Mouse (Mus musculus): Measurements from ENCODE around the gene Fgl2. TPM values are rescaled to one million over a fixed set of nuclear protein-coding genes. Genes with fewer than 3 reads are reported as not detected.
"Not testable (repeated sequence)": the region's sequence is repeated elsewhere in the genome, so short reads cannot be mapped to it uniquely, and the experiment has no call there.

The Fgl2 gene
- total and polyA plus RNA-seq, 3 experiments, result 0.41 to 10.4 (median 0.59) TPM

DNA sequence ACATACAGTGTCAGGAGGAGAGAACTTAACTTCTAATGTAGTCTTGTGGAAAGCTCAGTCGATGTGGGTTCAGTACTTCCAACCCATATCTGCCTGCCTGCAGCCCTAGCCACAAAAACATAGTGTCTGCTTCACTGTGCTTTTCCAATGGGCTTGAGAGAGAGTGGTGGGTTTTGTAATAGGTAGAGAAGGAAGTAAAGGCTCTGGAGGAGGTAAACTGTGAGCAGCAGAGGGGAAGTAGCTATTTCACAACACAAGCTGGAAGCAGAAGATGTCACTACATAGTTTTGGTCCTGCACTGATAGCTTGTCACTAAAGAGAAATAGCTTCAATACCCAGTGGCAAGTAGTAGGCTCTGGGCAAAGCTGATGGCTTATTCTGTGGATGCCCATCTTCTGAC is 40.3 kb upstream of the Fgl2 start:
- Histone ChIP-seq H3K4me3 (replicated peaks in 1 of 3; ENCODE audit: low read depth in 2 of 3, low read length in 2 of 3, poor library complexity in 1 of 3) (no peak overlapping the region), H3K4me1 (ENCODE audit: control insufficient read depth in 1 of 2, insufficient read depth in 2 of 2) (peaks cover 4 to 5% of the 10 kb centered on the region in 2 experiments; a peak in 2 of 4 replicates), H3K27me3 (replicated peaks) (no peaks in the 10 kb centered on the region), H3K9me3 (replicated peaks; ENCODE audit: low read length) (no peaks in the 10 kb centered on the region), H3K4me2 (ENCODE audit: insufficient read depth, low read depth, poor library complexity, severe bottlenecking) (no peak overlapping the region), H3K9ac (ENCODE audit: insufficient read depth, low read depth) (no peak overlapping the region), H3K27ac (ENCODE audit: insufficient read depth, low read depth) (no peak overlapping the region), H3K36me3 (replicated peaks in 1 of 2; ENCODE audit: control insufficient read depth in 1 of 2, insufficient read depth in 1 of 2, low read length in 1 of 2) (no peaks in the 10 kb centered on the region), H3K79me2 (replicated peaks; ENCODE audit: control insufficient read depth, extremely low read depth, insufficient read depth, poor library complexity, severe bottlenecking) (no peaks in the 10 kb centered on the region)
- DNase-seq (ENCODE audit: extremely low read depth), result no peak
- in situ Hi-C loops (cut with MboI; ENCODE audit: low pct_ligation_motif_present, low pct_unique_long_range_greater_than_20kb, low sequenced_read_pairs) (loop anchor here (5.0 kb wide), 2 partner anchors 40 to 90 kb away; partner anchors contain the start of genes Ccdc146, Fam185a and Fgl2), dilution Hi-C loops (cut with MboI; ENCODE audit: extremely low pct_ligation_motif_present, extremely low pct_unique_long_range_greater_than_20kb, low sequenced_read_pairs) (no loop called here)
- TF ChIP-seq ELF1 (IDR thresholded peaks at IDR 0.05; ENCODE audit: low read depth, low read length), result no peak
- no peak for TF ChIP-seq CHD1 (IDR thresholded peaks at IDR 0.05; ENCODE audit: low read depth, low read length)
- no peak for TF ChIP-seq POLR2AphosphoS2 (IDR thresholded peaks at IDR 0.05; ENCODE audit: low read depth, low read length)
- no peak for TF ChIP-seq NRF1 (IDR thresholded peaks at IDR 0.05; ENCODE audit: low read depth, low read length)
- TF ChIP-seq MYC (IDR thresholded peaks at IDR 0.05; ENCODE audit: low read depth, low read length), result no peak
- no peak for TF ChIP-seq MXI1 (IDR thresholded peaks at IDR 0.05; ENCODE audit: low read depth, low read length)
- no peak for TF ChIP-seq EP300 (IDR thresholded peaks at IDR 0.05; ENCODE audit: low read length)
- TF ChIP-seq USF2 (conservative IDR thresholded peaks at IDR 0.05; ENCODE audit: low read depth, low read length), result no peak
- no peak for TF ChIP-seq IRF4 (IDR thresholded peaks at IDR 0.05; ENCODE audit: low read depth, low read length)
- TF ChIP-seq SMC3 (IDR thresholded peaks at IDR 0.05; ENCODE audit: low read depth, low read length), result no peak
- no peak for TF ChIP-seq RCOR1 (conservative IDR thresholded peaks at IDR 0.05; ENCODE audit: low read depth, low read length)
- TF ChIP-seq ZMIZ1 (IDR thresholded peaks at IDR 0.05; ENCODE audit: low read depth, low read length), result no peak

DNA sequence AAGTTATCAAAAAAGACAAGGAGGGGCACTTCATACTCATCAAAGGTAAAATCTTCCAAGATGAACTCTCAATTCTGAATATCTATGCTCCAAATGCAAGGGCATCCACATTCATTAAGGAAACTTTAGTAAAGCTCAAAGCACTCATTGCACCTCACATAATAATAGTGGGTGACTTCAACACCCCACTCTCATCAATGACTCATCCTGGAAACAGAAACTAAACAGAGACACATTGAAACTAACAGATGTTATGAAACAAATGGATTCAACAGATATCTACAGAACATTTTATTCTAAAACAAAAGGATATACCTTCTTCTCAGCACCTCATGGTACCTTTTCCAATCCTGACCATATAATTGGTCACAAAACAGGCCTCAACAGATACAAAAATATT is 30.2 kb upstream of the Fgl2 start:
- H3K27me3 ChIP-seq (replicated peaks); H3K79me2 ChIP-seq (replicated peaks; ENCODE audit: control insufficient read depth, extremely low read depth, insufficient read depth, poor library complexity, severe bottlenecking); H3K9me3 ChIP-seq (replicated peaks; ENCODE audit: low read length); H3K36me3 ChIP-seq (replicated peaks in 1 of 2; ENCODE audit: control insufficient read depth in 1 of 2, insufficient read depth in 1 of 2, low read length in 1 of 2); dilution Hi-C loops (cut with MboI; ENCODE audit: extremely low pct_ligation_motif_present, extremely low pct_unique_long_range_greater_than_20kb, low sequenced_read_pairs); H3K4me2 ChIP-seq (ENCODE audit: insufficient read depth, low read depth, poor library complexity, severe bottlenecking); in situ Hi-C loops (cut with MboI; ENCODE audit: low pct_ligation_motif_present, low pct_unique_long_range_greater_than_20kb, low sequenced_read_pairs); H3K4me3 ChIP-seq (replicated peaks in 1 of 3; ENCODE audit: low read depth in 2 of 3, low read length in 2 of 3, poor library complexity in 1 of 3); H3K4me1 ChIP-seq (ENCODE audit: control insufficient read depth in 1 of 2, insufficient read depth in 2 of 2); H3K27ac ChIP-seq (ENCODE audit: insufficient read depth, low read depth); DNase-seq (ENCODE audit: extremely low read depth); H3K9ac ChIP-seq (ENCODE audit: insufficient read depth, low read depth): not testable (repeated sequence)
- TF ChIP-seq JUND (conservative IDR thresholded peaks at IDR 0.05; ENCODE audit: low read depth, low read length) (peak; percentile 53; the same call in 1 of the 2 replicates), EP300 (IDR thresholded peaks at IDR 0.05; ENCODE audit: low read length) (peak; percentile 66), IRF4 (IDR thresholded peaks at IDR 0.05; ENCODE audit: low read depth, low read length) (peak; percentile 47; the same call in 1 of the 2 replicates), JUN (IDR thresholded peaks at IDR 0.05; ENCODE audit: insufficient read depth, low read depth, low read length) (peak; percentile 59)

DNA sequence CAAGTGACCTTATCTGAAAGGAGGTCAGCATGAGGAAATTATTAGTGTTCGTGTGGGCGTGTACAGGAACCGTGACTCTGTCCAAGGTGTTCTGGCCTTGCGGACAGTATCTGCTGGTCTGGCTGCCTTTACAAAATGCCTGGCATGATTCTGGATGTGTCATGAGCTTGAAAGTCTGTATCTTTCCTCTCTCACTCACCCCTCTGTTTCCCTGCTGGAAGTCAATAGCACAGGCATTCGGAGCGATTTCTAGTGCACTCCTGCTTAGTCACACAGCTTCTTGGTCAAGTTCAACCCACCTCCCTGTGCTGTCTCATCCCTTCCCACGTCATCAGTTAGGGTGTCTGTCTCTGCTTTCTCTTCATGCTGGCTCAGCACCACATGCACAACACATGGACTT is 24.1 kb upstream of the Fgl2 start:
- Histone ChIP-seq H3K9me3 (replicated peaks; ENCODE audit: low read length) (no peaks in the 10 kb centered on the region), H3K27me3 (replicated peaks) (no peaks in the 10 kb centered on the region), H3K9ac (ENCODE audit: insufficient read depth, low read depth) (no peak overlapping the region), H3K79me2 (replicated peaks; ENCODE audit: control insufficient read depth, extremely low read depth, insufficient read depth, poor library complexity, severe bottlenecking) (no peaks in the 10 kb centered on the region), H3K36me3 (replicated peaks in 1 of 2; ENCODE audit: control insufficient read depth in 1 of 2, insufficient read depth in 1 of 2, low read length in 1 of 2) (no peaks in the 10 kb centered on the region), H3K27ac (ENCODE audit: insufficient read depth, low read depth) (no peak overlapping the region), H3K4me2 (ENCODE audit: insufficient read depth, low read depth, poor library complexity, severe bottlenecking) (no peak overlapping the region), H3K4me1 (ENCODE audit: control insufficient read depth in 1 of 2, insufficient read depth in 2 of 2) (no peaks in the 10 kb centered on the region), H3K4me3 (replicated peaks in 1 of 3; ENCODE audit: low read depth in 2 of 3, low read length in 2 of 3, poor library complexity in 1 of 3) (no peak overlapping the region)
- TF ChIP-seq GABPA (IDR thresholded peaks at IDR 0.05; ENCODE audit: insufficient replicate concordance, low read depth, low read length) (no peak), RAD21 (IDR thresholded peaks at IDR 0.05; ENCODE audit: low read depth, low read length) (no peak), MYC (IDR thresholded peaks at IDR 0.05; ENCODE audit: low read depth, low read length) (no peak), SMC3 (IDR thresholded peaks at IDR 0.05; ENCODE audit: low read depth, low read length) (no peak), MEF2A (IDR thresholded peaks at IDR 0.05; ENCODE audit: borderline replicate concordance, low read depth, low read length) (no peak), CTCF (conservative IDR thresholded peaks at IDR 0.05 in 1 of 2, IDR thresholded peaks at IDR 0.05 in 1 of 2; ENCODE audit: low read depth in 2 of 2, low read length in 2 of 2) (no peak), JUND (conservative IDR thresholded peaks at IDR 0.05; ENCODE audit: low read depth, low read length) (no peak), POLR2AphosphoS2 (IDR thresholded peaks at IDR 0.05; ENCODE audit: low read depth, low read length) (no peak), UBTF (IDR thresholded peaks at IDR 0.05; ENCODE audit: low read depth, low read length) (no peak), MXI1 (IDR thresholded peaks at IDR 0.05; ENCODE audit: low read depth, low read length) (no peak), SIN3A (IDR thresholded peaks at IDR 0.05; ENCODE audit: low read length) (no peak), HCFC1 (IDR thresholded peaks at IDR 0.05; ENCODE audit: low read depth, low read length) (no peak), MAX (IDR thresholded peaks at IDR 0.05; ENCODE audit: low read length) (no peak), ZMIZ1 (IDR thresholded peaks at IDR 0.05; ENCODE audit: low read depth, low read length) (no peak), NELFE (IDR thresholded peaks at IDR 0.05; ENCODE audit: low read depth, low read length) (no peak), KAT2A (IDR thresholded peaks at IDR 0.05; ENCODE audit: insufficient replicate concordance, low read length) (no peak), CHD2 (IDR thresholded peaks at IDR 0.05; ENCODE audit: low read length) (no peak), IRF4 (IDR thresholded peaks at IDR 0.05; ENCODE audit: low read depth, low read length) (no peak)
- in situ Hi-C loops (cut with MboI; ENCODE audit: low pct_ligation_motif_present, low pct_unique_long_range_greater_than_20kb, low sequenced_read_pairs), result no loop called here
- dilution Hi-C loops (cut with MboI; ENCODE audit: extremely low pct_ligation_motif_present, extremely low pct_unique_long_range_greater_than_20kb, low sequenced_read_pairs), result no loop called here
- no peak for DNase-seq (ENCODE audit: extremely low read depth)

All from CH12.LX (cell line).